Mouse (Mus musculus): ENCODE data around the gene Wscd2.
A peak's percentile ranks its signal among the peaks of the same experiment; 100 is the strongest.

Gene Wscd2

GRCm38 (mm10) chr5:113634887-113635610 lies 144.9 kb downstream of the Wscd2 start:
- no peak for ATAC-seq (ENCODE audit: insufficient number of reproducible peaks, low FRiP score, low TSS enrichment)

- ATAC-seq (ENCODE audit: insufficient number of reproducible peaks, low FRiP score, low TSS enrichment), result no peak
Measured at GRCm38 (mm10) chr5:113635861-113636565, 145.9 kb downstream of the Wscd2 start.

- ATAC-seq (ENCODE audit: insufficient number of reproducible peaks, low FRiP score, low TSS enrichment), result 0 out of 2 replicates have a peak, but pooled peaks have one; percentile 16
Measured at GRCm38 (mm10) chr5:113637631-113638030, 147.5 kb downstream of the Wscd2 start.

GRCm38 (mm10) chr5:113638055-113638454 lies 147.9 kb downstream of the Wscd2 start:
- ATAC-seq (ENCODE audit: insufficient number of reproducible peaks, low FRiP score, low TSS enrichment), result no peak

GRCm38 (mm10) chr5:113639126-113639525 lies 149.0 kb downstream of the Wscd2 start:
- no peak for ATAC-seq (ENCODE audit: insufficient number of reproducible peaks, low FRiP score, low TSS enrichment)

Measured in cerebellum, adult (tissue).